Mouse (Mus musculus) embryonic facial prominence, embryonic 14.5 days (tissue): ENCODE results near the gene Stxbp2. TPM values are rescaled to one million over a fixed set of nuclear protein-coding genes. Genes with fewer than 3 reads are reported as not detected.

Source experiments
- ATAC-seq: fragments of 200-750 bp; cut with Nextera tagmentation; 2 replicates; pipeline ENCODE4 v1.8.0; 2017; ENCODE audit warnings: low read depth, moderate number of reproducible peaks, moderate TSS enrichment
- DNase-seq: peaks from one replicate; pipeline ENCODE4 v3.0.0-alpha.2; 2015; ENCODE audit warnings: low spot score
- H3K27ac ChIP-seq: fragments of 300-500 bp; sonication (generic); replicated peaks from 2 replicates; pipeline ENCODE4 v1.5.1; 2014; ENCODE audit warnings: low read depth, mild to moderate bottlenecking, low read length, moderate library complexity
- H3K27me3 ChIP-seq: fragments of 300-500 bp; sonication (generic); replicated peaks from 2 replicates; pipeline ENCODE4 v1.6.1; 2014; ENCODE audit warnings: low read length; ENCODE audit not compliant: control insufficient read depth, insufficient read depth
- H3K36me3 ChIP-seq: fragments of 300-500 bp; sonication (generic); 2 replicates; pipeline ENCODE4 v1.6.1; 2014; ENCODE audit warnings: low read length, mixed read lengths; ENCODE audit not compliant: control insufficient read depth, insufficient read depth
- H3K4me1 ChIP-seq: fragments of 300-500 bp; sonication (generic); 2 replicates; pipeline ENCODE4 v1.6.1; 2014; ENCODE audit warnings: antibody characterized with exemption, low read length; ENCODE audit not compliant: control insufficient read depth, insufficient read depth
- H3K4me2 ChIP-seq: fragments of 300-500 bp; sonication (generic); 2 replicates; pipeline ENCODE4 v1.6.1; 2014; ENCODE audit warnings: low read depth, mild to moderate bottlenecking, low read length, moderate library complexity, mixed read lengths
- H3K4me3 ChIP-seq: fragments of 300-500 bp; sonication (generic); 2 replicates; pipeline ENCODE4 v1.5.1; 2014; ENCODE audit warnings: low read depth, mild to moderate bottlenecking, low read length
- H3K9ac ChIP-seq: fragments of 300-500 bp; sonication (generic); 2 replicates; pipeline ENCODE4 v1.6.1; 2014; ENCODE audit warnings: low read depth, mild to moderate bottlenecking, low read length, moderate library complexity, mixed read lengths
- H3K9me3 ChIP-seq: fragments of 300-500 bp; sonication (generic); 2 replicates; pipeline ENCODE4 v1.6.1; 2016; ENCODE audit warnings: low read length; ENCODE audit not compliant: control insufficient read depth
- WGBS: fragments of 180-500 bp; shearing (Covaris S2); extraction: QIAGEN DNeasy Blood & Tissue Kit; methylation state at CpG from one replicate; pipeline ENCODE4 v1.1.7; 2014; 5-methylcytosine and 5-hydroxymethylcytosine counted together
- polyA plus RNA-seq: library from polyadenylated mRNA; unstranded; fragments of >200 nt; fragmentation: Nextera tagmentation; extraction: Ambion mirVana; gene quantifications from 2 replicates; pipeline ENCODE4 v1.2.1, GENCODE M21; 2014

Gene Stxbp2
- polyA plus RNA-seq, 1 experiment from 2014 or later, result 23.7 TPM

GRCm38 (mm10) chr8:3679656-3680055 lies 48.9 kb downstream of the Stxbp2 start:
- H3K9ac ChIP-seq, result no peak overlapping the region
- H3K4me3 ChIP-seq, result no peak overlapping the region
- no peaks in the 10 kb centered on the region for H3K27me3 ChIP-seq
- 88% methylated on average over 5 of the region's 5 CpGs for WGBS
- ATAC-seq (no peak), DNase-seq (no peak)
- no peak overlapping the region for H3K4me2 ChIP-seq
- no peak overlapping the region for H3K27ac ChIP-seq
- H3K9me3 ChIP-seq, result no peaks in the 10 kb centered on the region
- peaks cover 11% of the 10 kb centered on the region; the same call in 1 of the 2 replicates for H3K4me1 ChIP-seq
- H3K36me3 ChIP-seq, result peaks cover 32% of the 10 kb centered on the region

- Histone ChIP-seq H3K36me3 (peaks cover 32% of the 10 kb centered on the region), H3K27ac (no peak overlapping the region), H3K27me3 (no peaks in the 10 kb centered on the region), H3K4me2 (no peak overlapping the region), H3K4me1 (peaks cover 8% of the 10 kb centered on the region; the same call in 1 of the 2 replicates), H3K9me3 (no peaks in the 10 kb centered on the region), H3K4me3 (no peak overlapping the region), H3K9ac (no peak overlapping the region)
- ATAC-seq (no peak), DNase-seq (no peak)
- whole genome bisulfite sequencing, result 93% methylated on average over 5 of the region's 5 CpGs
These were observed 51.7 kb downstream of the Stxbp2 start for GRCm38 (mm10) chr8:3682435-3682834.

GRCm38 (mm10) chr8:3683408-3684176 lies 52.8 kb downstream of the Stxbp2 start:
- H3K9ac ChIP-seq, result no peak overlapping the region
- no peak for ATAC-seq
- no peaks in the 10 kb centered on the region for H3K9me3 ChIP-seq
- H3K36me3 ChIP-seq, result peaks cover 32% of the 10 kb centered on the region
- no peak for DNase-seq
- no peak overlapping the region for H3K4me2 ChIP-seq
- no peaks in the 10 kb centered on the region for H3K4me1 ChIP-seq
- no peak overlapping the region for H3K4me3 ChIP-seq
- no peaks in the 10 kb centered on the region for H3K27me3 ChIP-seq
- no peak overlapping the region for H3K27ac ChIP-seq
- 73% methylated on average over 5 of the region's 6 CpGs for WGBS

- Histone ChIP-seq H3K4me1 (no peaks in the 10 kb centered on the region), H3K36me3 (peaks cover 24% of the 10 kb centered on the region), H3K27me3 (no peaks in the 10 kb centered on the region), H3K9me3 (no peaks in the 10 kb centered on the region), H3K27ac (no peak overlapping the region), H3K4me3 (no peak overlapping the region), H3K9ac (no peak overlapping the region), H3K4me2 (no peak overlapping the region)
- no peak for ATAC-seq
- DNase-seq, result no peak
These were observed 53.8 kb downstream of the Stxbp2 start for GRCm38 (mm10) chr8:3684530-3684929.

- H3K4me1 ChIP-seq, result no peaks in the 10 kb centered on the region
- no peak overlapping the region for H3K9ac ChIP-seq
- ATAC-seq (no peak), DNase-seq (no peak)
- 71% methylated on average over 5 of the region's 5 CpGs for WGBS
- no peak overlapping the region for H3K27ac ChIP-seq
- H3K4me2 ChIP-seq, result no peak overlapping the region
- H3K36me3 ChIP-seq, result peaks cover 15% of the 10 kb centered on the region
- no peaks in the 10 kb centered on the region for H3K9me3 ChIP-seq
- H3K27me3 ChIP-seq, result no peaks in the 10 kb centered on the region
- no peak overlapping the region for H3K4me3 ChIP-seq
These were observed 54.7 kb downstream of the Stxbp2 start for GRCm38 (mm10) chr8:3685422-3685821.

- Histone ChIP-seq H3K4me2 (no peak overlapping the region), H3K36me3 (no peaks in the 10 kb centered on the region), H3K4me3 (no peak overlapping the region), H3K9ac (no peak overlapping the region), H3K27ac (no peak overlapping the region), H3K27me3 (no peaks in the 10 kb centered on the region), H3K9me3 (no peaks in the 10 kb centered on the region), H3K4me1 (no peaks in the 10 kb centered on the region)
- ATAC-seq (no peak), DNase-seq (no peak)
- WGBS, result 80% methylated on average over 6 of the region's 6 CpGs
These were observed 56.8 kb downstream of the Stxbp2 start for GRCm38 (mm10) chr8:3687537-3687936.

GRCm38 (mm10) chr8:3690774-3691173 lies 60.0 kb downstream of the Stxbp2 start:
- Histone ChIP-seq H3K9me3 (no peaks in the 10 kb centered on the region), H3K4me2 (no peak overlapping the region), H3K27ac (no peak overlapping the region), H3K9ac (no peak overlapping the region), H3K4me1 (no peaks in the 10 kb centered on the region), H3K36me3 (no peaks in the 10 kb centered on the region), H3K27me3 (no peaks in the 10 kb centered on the region), H3K4me3 (no peak overlapping the region)
- WGBS, result 74% methylated on average over 3 of the region's 3 CpGs
- DNase-seq (no peak), ATAC-seq (no peak)
